Mouse (Mus musculus): ENCODE results near the gene Tsga10ip. TPM values are rescaled to one million over a fixed set of nuclear protein-coding genes. Genes with fewer than 3 reads are reported as not detected.

The Tsga10ip gene
- 0.30 and 0.57 TPM in 2 replicates for polyA plus RNA-seq (2015; fragmentation: Nextera tagmentation; extraction: Ambion mirVana)

DNA sequence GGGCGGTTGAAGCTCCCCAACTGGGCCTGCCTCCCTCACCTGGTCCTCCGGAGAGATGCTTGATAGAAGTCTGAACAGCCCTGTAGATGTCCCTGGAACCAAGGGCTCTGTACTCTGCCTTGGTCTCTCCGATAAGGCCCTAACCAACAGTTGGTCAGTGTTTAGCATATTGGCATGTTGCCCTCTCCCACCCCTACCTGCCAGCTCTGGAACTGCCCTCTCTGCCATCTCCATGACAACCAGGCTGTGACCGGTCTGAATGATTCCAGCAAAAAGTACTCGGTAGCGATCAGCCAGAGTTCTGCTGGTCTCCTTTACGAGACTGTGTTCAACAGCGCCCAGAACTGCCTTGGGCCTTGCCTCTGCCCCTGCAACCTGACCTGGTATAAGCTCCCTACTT is at the start of gene Tsga10ip:
Tsga10ip (minus strand) TSS at position 234 of the 400 bp plus-strand sequence.
- peaks cover 4% of the 10 kb centered on the region for H3K4me1 ChIP-seq
- no peaks in the 10 kb centered on the region for H3K9me3 ChIP-seq (replicated peaks)
- H3K9ac ChIP-seq: no peak within 1 kb of the TSS
- 71% methylated on average over 8 of the region's 8 CpGs for WGBS
- ATAC-seq (replicated peaks; ENCODE audit: low FRiP score): no peak
- no peak within 1 kb of the TSS for H3K4me2 ChIP-seq
- no peaks in the 10 kb centered on the region for H3K27me3 ChIP-seq
- no peak within 1 kb of the TSS for H3K27ac ChIP-seq
- H3K4me3 ChIP-seq (replicated peaks): no peak within 1 kb of the TSS
- no peaks in the 10 kb centered on the region for H3K36me3 ChIP-seq

DNA sequence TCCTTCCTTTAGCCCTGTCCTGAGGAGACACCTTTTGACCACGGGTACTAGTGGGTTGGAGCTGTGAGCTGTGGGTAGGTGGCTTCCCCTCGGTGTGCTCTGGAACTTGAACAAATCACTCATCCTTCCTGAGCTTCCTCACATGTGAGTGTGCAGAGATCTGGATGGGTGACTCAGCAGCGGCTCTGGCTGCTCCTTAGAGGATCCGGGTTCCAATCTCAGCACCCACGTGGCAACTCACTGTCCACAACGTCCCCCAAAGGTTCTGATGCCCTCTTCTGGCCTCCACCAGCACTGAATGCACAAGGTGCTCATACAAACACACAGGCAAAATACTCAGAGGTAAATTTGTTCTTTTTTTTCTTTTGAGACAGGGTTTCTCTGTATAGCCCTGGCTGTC is 49.4 kb upstream of the Tsga10ip start:
- no peaks in the 10 kb centered on the region for H3K9me3 ChIP-seq (replicated peaks)
- no peak overlapping the region for H3K4me3 ChIP-seq (replicated peaks)
- H3K4me2 ChIP-seq: no peak overlapping the region
- peaks cover 42% of the 10 kb centered on the region for H3K27me3 ChIP-seq
- H3K27ac ChIP-seq: no peak overlapping the region
- WGBS: 78% methylated on average over 6 of the region's 6 CpGs
- ATAC-seq (replicated peaks; ENCODE audit: low FRiP score): no peak
- H3K9ac ChIP-seq: no peak overlapping the region
- peaks cover 13% of the 10 kb centered on the region for H3K36me3 ChIP-seq
- H3K4me1 ChIP-seq: peaks cover 48% of the 10 kb centered on the region

DNA sequence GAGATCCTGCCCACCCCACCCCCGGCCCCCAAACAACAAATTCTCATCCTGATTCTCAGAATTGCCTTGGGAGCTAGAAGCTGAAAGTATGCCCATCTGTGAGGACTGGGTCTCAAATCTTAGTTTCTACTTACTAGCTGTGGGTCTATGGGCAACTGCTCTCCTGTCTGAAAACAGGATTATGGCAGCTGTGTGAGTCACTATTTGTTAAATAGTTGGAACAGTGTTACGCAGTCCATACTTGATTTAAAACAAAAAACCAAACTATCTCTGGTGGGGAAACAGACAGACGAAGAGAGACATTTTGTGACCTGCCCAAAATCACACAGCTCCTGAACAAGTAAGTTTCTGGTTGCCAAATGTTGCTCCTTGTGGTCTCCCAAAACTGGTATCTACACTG is 47.3 kb upstream of the Tsga10ip start:
- no peak for ATAC-seq (replicated peaks; ENCODE audit: low FRiP score)
- Histone ChIP-seq H3K36me3 (peaks cover 11% of the 10 kb centered on the region), H3K9ac (no peak overlapping the region), H3K27ac (no peak overlapping the region), H3K9me3 (replicated peaks) (no peaks in the 10 kb centered on the region), H3K4me1 (peaks cover 33% of the 10 kb centered on the region), H3K27me3 (peaks cover 54% of the 10 kb centered on the region), H3K4me3 (replicated peaks) (no peak overlapping the region), H3K4me2 (no peak overlapping the region)
- 89% methylated on average over 3 of the region's 3 CpGs for WGBS

DNA sequence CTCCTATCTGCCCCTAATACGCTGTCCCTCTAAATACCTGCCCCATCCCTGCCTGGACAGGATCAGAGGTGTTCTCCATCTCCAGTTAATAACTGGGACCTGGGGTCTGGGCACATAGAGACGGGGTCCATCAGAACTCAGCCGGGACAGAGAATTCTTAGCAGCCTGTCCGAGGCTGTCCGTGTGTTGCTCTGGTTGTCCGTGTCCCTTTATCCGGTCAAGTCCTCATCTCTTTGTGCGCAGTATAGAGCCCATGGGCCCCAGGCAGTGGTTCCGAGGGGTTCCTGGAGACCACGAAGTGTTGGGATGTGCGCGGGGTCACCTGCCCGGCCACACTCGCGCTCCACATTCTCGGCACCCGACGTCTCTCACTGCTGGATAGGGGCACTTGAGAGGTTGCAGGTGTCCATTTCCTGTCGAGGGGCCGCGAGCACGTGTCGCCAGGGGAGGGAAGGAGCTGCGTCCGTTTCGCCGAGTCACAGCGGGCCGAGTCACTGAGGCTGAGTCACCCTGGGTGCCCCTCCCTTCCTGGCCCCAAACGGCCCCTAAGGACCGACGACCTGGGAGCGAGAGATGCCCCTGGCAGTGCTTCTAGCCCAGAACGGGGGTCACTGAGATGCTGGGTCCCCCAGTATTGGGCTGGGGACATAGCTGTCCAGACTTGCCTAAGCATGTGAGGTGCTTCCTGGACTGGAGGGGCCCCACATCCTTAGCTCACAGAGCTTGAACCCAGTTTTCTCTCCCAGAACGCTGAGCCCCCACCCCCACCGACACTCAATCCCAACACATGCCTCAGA is 46.2 kb upstream of the Tsga10ip start:
- peak overlapping the region; percentile 40; the same call in 1 of the 2 replicates for H3K9ac ChIP-seq
- peaks cover 28% of the 10 kb centered on the region for H3K4me1 ChIP-seq
- no peak overlapping the region for H3K27ac ChIP-seq
- 0 out of 2 replicates have a peak, but pooled peaks have one; percentile 20 for ATAC-seq (replicated peaks; ENCODE audit: low FRiP score)
- H3K4me3 ChIP-seq (replicated peaks): peak overlapping the region; percentile 58
- H3K9me3 ChIP-seq (replicated peaks): no peaks in the 10 kb centered on the region
- H3K4me2 ChIP-seq: peak overlapping the region; percentile 98
- 5% methylated on average over 36 of the region's 36 CpGs for WGBS
- H3K36me3 ChIP-seq: peaks cover under 1% of the 10 kb centered on the region; the same call in 1 of the 2 replicates
- H3K27me3 ChIP-seq: peaks cover 59% of the 10 kb centered on the region

DNA sequence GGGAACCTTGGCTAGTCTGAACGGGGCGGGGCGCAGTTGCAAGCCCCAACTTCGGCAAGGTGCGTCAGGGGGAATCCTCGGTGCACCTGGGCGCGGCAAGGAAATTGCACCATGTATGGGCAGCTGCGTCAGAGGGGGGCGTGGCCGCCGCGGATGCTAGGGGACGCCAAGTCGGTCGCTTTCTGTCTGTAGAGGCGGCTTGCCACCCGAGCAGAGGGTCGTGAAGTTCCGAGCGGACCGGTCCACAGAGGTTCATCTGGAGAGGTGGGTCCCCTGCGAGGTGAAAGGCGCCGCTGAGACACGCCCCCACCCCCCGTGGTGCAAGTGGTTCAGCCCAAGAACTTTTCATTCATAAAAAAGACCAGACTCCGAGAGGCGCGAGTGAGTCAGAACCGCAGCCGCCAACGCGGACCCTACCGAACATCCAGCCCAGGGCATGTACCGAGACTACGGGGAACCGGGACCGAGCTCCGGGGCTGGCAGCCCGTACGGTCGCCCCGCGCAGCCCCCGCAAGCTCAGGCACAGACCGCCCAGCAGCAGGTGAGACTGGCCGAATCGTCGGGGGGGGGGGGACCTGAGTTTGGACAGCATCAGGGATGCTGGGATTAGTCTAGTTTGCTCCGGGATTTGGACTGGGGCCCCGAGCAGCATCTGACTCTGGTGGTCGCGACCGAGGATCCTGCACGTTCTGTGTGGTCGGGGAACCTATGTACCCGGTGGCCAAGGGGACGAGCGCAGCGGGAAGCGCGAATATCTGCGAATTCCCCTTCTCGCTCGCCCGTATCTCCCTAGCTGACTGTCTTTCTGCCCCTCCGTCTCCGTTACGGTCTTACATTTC is 45.4 kb upstream of the Tsga10ip start, which contains the start of gene Fosl1:
Fosl1 (plus strand) TSS at position 33 of the 839 bp plus-strand sequence.
- Histone ChIP-seq H3K36me3 (no peaks in the 10 kb centered on the region), H3K4me1 (peaks cover 28% of the 10 kb centered on the region), H3K4me3 (replicated peaks) (peak within 1 kb of the TSS; percentile 58), H3K27ac (no peak within 1 kb of the TSS), H3K9me3 (replicated peaks) (no peaks in the 10 kb centered on the region), H3K9ac (peak within 1 kb of the TSS; percentile 40), H3K27me3 (peaks cover 59% of the 10 kb centered on the region), H3K4me2 (peak within 1 kb of the TSS; percentile 98)
- ATAC-seq (replicated peaks; ENCODE audit: low FRiP score): peak; percentile 46
- under 1% methylated on average over 70 of the region's 70 CpGs for WGBS

- no peak overlapping the region for H3K27ac ChIP-seq
- no peaks in the 10 kb centered on the region for H3K36me3 ChIP-seq
- no peak for ATAC-seq (replicated peaks; ENCODE audit: low FRiP score)
- H3K4me3 ChIP-seq (replicated peaks): no peak overlapping the region
- peaks cover 28% of the 10 kb centered on the region for H3K4me1 ChIP-seq
- no peaks in the 10 kb centered on the region for H3K9me3 ChIP-seq (replicated peaks)
- no peak overlapping the region for H3K4me2 ChIP-seq
- 84% methylated on average over 5 of the region's 5 CpGs for WGBS
- H3K27me3 ChIP-seq: peaks cover 57% of the 10 kb centered on the region
- no peak overlapping the region for H3K9ac ChIP-seq
Observed at GRCm38 (mm10) chr19:5445747-5446146, 43.4 kb upstream of the Tsga10ip start.

DNA sequence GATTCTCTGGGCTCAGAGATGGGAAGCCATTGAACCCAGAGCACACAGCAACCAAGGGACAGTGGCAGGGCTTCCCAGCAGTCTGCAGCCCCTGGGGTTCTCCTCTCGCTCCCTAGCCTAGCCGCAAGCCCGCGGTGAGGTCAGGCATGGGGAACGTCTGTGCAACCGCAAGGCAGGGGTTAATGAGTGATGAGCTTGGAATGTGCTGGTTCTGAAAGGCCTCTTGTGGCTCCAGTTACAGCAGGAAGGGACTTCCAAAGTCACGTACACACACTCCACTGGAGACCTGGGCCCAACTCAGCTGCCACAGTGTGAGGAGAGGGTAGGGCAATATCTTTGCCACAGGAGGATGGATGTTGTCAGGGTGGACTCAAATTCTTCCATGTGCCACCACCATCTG is 42.6 kb upstream of the Tsga10ip start:
- 18% methylated on average over 7 of the region's 7 CpGs for WGBS
- Histone ChIP-seq H3K9me3 (replicated peaks) (peaks cover 5% of the 10 kb centered on the region; the same call in 1 of the 2 replicates), H3K27ac (no peak overlapping the region), H3K36me3 (no peaks in the 10 kb centered on the region), H3K9ac (no peak overlapping the region), H3K27me3 (peaks cover 50% of the 10 kb centered on the region), H3K4me3 (replicated peaks) (no peak overlapping the region; the same call in 1 of the 2 replicates), H3K4me1 (peaks cover 28% of the 10 kb centered on the region), H3K4me2 (peak overlapping the region; percentile 23; the same call in 1 of the 2 replicates)
- no peak for ATAC-seq (replicated peaks; ENCODE audit: low FRiP score)

- peaks cover 44% of the 10 kb centered on the region for H3K27me3 ChIP-seq
- H3K27ac ChIP-seq: no peak overlapping the region
- WGBS: 63% methylated on average over 9 of the region's 9 CpGs
- H3K9me3 ChIP-seq (replicated peaks): peaks cover 5% of the 10 kb centered on the region; the same call in 1 of the 2 replicates
- peak overlapping the region; percentile 23; the same call in 1 of the 2 replicates for H3K4me2 ChIP-seq
- no peak for ATAC-seq (replicated peaks; ENCODE audit: low FRiP score)
- peaks cover 28% of the 10 kb centered on the region for H3K4me1 ChIP-seq
- H3K4me3 ChIP-seq (replicated peaks): no peak overlapping the region
- H3K9ac ChIP-seq: no peak overlapping the region
- H3K36me3 ChIP-seq: no peaks in the 10 kb centered on the region
Observed at GRCm38 (mm10) chr19:5444371-5444908, 42.1 kb upstream of the Tsga10ip start.

DNA sequence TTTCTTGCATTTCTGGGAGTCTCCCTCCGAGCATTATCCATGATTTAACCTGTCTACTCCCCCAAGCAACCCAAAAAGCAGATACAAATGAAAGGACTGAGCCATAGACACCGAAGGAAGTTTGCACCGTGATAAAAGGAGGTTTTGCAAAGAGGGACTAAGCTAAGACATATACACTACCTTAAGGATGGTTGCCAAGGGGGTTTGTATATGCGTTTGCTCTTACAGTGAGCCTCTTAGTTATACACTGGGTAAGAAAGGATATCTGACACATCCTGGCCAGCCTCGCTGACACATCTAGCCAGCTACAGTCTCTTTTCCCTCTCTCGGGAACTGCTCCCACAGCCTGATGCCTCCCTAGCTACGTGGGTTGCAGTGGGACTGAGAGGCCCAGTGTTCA is 31.6 kb upstream of the Tsga10ip start:
- peak overlapping the region; percentile 42; the same call in 1 of the 2 replicates for H3K9ac ChIP-seq

GRCm38 (mm10) chr19:5432992-5433852 is 30.9 kb upstream of the Tsga10ip start:
- no peaks in the 10 kb centered on the region for H3K9me3 ChIP-seq (replicated peaks)
- H3K9ac ChIP-seq: peak overlapping the region; percentile 42
- H3K27me3 ChIP-seq: no peaks in the 10 kb centered on the region
- peaks cover 22% of the 10 kb centered on the region for H3K4me1 ChIP-seq
- peak; percentile 68 for ATAC-seq (replicated peaks; ENCODE audit: low FRiP score)
- H3K4me3 ChIP-seq (replicated peaks): peak overlapping the region; percentile 41
- WGBS: 9% methylated on average over 16 of the region's 16 CpGs
- peak overlapping the region; percentile 78 for H3K4me2 ChIP-seq
- peak overlapping the region; percentile 82 for H3K27ac ChIP-seq
- no peaks in the 10 kb centered on the region for H3K36me3 ChIP-seq

More for the DNA sequence above, 31.6 kb upstream of the Tsga10ip start:
- Histone ChIP-seq H3K27ac (peak overlapping the region; percentile 82), H3K9me3 (replicated peaks) (no peaks in the 10 kb centered on the region), H3K27me3 (no peaks in the 10 kb centered on the region), H3K4me2 (peak overlapping the region; percentile 78), H3K4me3 (replicated peaks) (peak overlapping the region; percentile 41), H3K4me1 (peaks cover 19% of the 10 kb centered on the region), H3K36me3 (no peaks in the 10 kb centered on the region)
- ATAC-seq (replicated peaks; ENCODE audit: low FRiP score): no peak
- WGBS: 62% methylated on average over 7 of the region's 7 CpGs

GRCm38 (mm10) chr19:5431911-5432464 is 29.7 kb upstream of the Tsga10ip start:
- no peak overlapping the region for H3K4me2 ChIP-seq
- no peaks in the 10 kb centered on the region for H3K27me3 ChIP-seq
- 79% methylated on average over 4 of the region's 4 CpGs for WGBS
- no peak overlapping the region for H3K4me3 ChIP-seq (replicated peaks)
- H3K9me3 ChIP-seq (replicated peaks): no peaks in the 10 kb centered on the region
- H3K27ac ChIP-seq: 0 out of 2 replicates have a peak overlapping the region, but pooled peaks have one; percentile 82
- no peak for ATAC-seq (replicated peaks; ENCODE audit: low FRiP score)
- H3K9ac ChIP-seq: no peak overlapping the region
- peaks cover 4% of the 10 kb centered on the region for H3K36me3 ChIP-seq
- H3K4me1 ChIP-seq: peaks cover 29% of the 10 kb centered on the region

All from kidney, embryonic 15.5 days (tissue).